Mouse (Mus musculus) megakaryocyte, adult 5-6 weeks (primary cell): ENCODE results near the gene Tesc. TPM values are rescaled to one million over a fixed set of nuclear protein-coding genes. Genes with fewer than 3 reads are reported as not detected.

Experiments
- ATAC-seq: 2 replicates; pipeline ENCODE4 v1.8.0; 2016; ENCODE audit warnings: mild to moderate bottlenecking, inconsistent platforms; ENCODE audit not compliant: poor library complexity, severe bottlenecking
- total RNA-seq, 2 experiments: library from RNA; stranded (forward) in 1 of 2; stranded (reverse) in 1 of 2; fragments of 153-499, 151-499 nt in 1 of 2; fragments of 221-1000, 200-1000 nt in 1 of 2; gene quantifications; 2 replicates each; pipeline versions ENCODE4 v1.2.3 to v1.2.4; 2015 to 2017

Gene Tesc
- total RNA-seq (2015) (1.8 and 4.2 TPM in 2 replicates), total RNA-seq (2017) (2.2 and 2.4 TPM in 2 replicates)

DNA sequence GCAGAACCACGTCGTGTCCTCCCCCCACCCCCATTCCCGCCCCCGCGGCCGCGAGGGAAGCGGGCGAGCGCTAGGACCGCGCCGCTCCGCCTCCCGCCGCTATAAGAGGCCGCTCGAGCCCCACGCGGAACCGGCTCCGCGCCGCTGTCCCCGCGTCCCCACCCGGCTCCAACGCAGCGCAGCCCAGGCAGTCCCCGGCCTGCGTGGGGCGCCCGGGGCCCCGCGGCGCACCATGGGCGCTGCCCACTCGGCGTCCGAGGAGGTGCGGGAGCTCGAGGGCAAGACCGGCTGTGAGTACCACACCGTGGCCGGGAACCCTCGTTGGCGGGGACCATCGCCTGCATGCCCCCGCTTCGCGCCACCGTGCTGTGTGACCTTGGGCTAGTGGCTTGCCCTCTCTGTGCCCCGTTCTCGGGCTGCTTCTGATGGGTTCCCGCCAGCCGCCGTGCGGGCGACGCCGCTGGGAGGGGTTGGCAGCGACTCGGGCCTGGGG, at the start of gene Tesc:
Gene Tesc, plus strand, starts transcription at position 46 of the 493 bp plus-strand sequence.
- ATAC-seq: peak; percentile 51

DNA sequence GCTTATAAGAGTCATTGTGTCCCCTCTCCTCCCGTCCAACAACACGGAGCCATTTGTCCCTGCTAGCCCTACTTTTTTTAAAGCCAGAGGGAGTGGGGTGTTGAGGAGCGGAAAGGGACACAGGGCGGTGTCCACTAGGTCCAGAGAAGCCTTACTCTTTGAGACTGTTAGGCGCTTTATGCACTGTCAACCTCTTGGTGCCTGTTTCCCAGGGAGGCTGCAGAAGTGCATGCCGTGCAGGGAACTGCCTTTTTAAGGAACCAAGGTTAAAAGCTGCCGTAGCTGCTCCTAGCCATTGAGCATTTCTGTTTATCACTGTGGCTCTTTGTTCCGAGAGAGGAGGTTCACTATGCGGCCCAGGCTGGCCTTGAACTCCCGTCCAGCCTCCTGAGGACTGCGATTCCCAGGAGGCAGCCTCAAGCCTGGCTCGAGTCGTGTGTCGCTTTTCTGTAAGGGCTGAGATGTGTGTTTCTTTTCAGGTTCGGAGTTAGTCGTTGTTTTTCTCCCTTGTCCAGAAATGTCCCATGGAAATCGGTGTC, 49.3 kb upstream of the Tesc start:
- ATAC-seq: peak; percentile 36

DNA sequence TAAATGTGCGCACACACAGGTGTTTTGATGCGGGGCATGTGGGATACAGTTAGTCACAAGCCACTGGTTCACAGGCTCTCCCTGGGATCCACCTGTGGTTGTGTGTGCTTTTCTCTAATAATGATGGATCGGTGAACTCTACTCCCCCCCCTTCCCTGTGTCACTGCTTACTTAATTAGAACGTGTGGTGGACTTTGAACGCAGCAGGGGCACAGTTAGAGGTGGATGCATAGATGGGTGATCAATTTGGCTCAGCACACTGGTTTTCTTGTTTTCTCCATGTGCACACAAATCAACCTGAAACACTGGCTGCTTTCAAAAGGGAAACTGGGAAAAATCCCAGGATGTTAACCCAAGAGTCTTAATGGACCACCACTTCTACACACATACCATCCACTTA, 48.5 kb upstream of the Tesc start:
- no peak for ATAC-seq

DNA sequence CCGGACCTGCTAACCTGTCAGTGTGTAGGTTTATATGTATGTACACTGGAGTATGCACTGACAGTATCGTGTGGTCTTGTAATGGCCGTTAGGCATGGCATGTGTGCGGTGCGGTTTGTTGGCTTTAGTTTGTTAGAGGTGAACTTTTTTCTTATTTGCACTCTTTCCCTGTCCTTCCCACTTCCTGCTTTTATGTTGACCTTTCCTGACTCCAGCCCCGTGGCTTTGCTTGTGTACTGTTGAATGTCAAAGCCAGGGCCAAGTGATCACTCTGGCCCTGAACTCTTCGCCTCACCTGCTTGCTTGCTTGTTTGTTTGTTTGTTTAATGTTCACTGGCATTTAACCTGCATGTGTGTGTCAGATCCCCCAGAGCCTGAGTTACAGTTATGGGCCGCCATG, 46.6 kb upstream of the Tesc start:
- no peak for ATAC-seq

DNA sequence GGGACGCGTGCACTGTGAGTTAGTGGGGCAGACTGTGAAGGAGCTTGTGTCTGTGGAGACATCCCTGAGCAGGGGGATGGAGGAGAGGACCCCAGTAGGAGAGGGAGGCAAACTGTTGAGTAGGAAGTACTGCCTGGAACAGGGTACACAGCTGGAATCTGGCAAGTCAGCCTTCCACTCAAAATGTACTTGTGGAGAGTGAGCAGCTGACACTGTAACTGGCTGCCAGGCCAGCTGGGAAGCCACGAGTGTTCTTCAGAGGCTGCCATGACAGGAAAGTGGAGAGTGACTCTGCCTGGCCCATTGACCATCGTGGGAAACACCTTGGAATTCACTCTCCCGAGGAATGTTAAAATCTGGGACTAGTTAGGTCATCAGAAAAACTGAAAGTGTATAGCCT, 45.6 kb upstream of the Tesc start:
- no peak for ATAC-seq

DNA sequence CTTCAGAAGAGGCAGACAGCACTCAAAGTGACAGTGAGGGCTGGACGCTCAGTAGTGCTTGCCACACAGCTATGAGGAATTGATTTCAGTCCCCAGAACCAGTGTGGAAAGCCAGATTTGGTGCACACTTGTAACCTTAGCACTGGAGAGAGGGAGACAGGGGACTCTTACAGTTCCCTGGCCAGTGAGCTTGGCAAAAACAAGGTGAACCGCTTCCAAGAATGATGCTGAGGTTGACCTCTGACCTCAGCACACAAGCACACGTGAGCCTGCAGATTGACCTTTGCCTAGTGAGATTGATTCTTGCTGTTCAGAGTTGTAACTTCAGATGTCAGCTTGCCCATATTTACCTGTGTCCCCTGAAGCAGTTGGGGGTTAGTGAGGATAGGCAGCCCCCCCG, 41.2 kb upstream of the Tesc start:
- no peak for ATAC-seq

DNA sequence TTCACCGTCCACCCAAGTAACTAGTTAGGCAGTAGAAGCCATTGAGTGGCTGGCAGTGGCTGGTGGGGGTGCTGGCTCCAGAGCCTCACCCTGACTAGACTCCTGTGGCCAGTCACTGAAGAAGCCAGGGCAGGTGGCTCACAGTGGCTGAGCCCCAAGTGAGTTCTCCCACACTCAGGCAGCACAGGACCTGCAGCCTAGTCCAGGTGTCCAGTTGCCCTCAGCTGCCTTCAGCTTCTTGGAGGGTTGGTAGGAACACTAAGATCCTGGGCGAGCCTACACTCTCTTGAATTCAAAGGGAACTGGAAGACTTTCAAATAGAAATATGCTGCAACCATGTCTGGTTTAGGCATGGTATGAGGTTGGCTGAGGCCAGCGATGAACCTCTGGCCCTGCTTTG, 39.7 kb upstream of the Tesc start:
- ATAC-seq: no peak

DNA sequence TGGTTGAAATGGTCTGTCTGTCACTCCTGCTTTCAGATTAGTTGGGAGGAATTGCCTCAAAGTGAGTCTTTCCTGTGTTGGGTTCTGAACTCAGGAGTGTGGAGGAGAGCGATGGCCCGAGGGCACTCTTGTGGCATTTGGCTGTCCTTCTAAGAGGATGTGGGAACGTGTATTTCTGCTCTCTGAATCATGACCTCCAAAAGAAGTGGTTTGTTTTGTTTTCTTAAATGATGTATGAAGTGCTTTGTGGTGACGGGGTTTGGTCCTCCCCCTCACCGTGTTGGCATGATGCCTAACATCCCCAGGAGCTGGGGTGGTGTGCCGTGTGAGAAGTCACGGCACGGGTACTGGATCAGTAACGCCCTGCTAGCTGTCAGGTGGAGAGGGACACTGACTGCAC, 39.2 kb upstream of the Tesc start:
- ATAC-seq: no peak

DNA sequence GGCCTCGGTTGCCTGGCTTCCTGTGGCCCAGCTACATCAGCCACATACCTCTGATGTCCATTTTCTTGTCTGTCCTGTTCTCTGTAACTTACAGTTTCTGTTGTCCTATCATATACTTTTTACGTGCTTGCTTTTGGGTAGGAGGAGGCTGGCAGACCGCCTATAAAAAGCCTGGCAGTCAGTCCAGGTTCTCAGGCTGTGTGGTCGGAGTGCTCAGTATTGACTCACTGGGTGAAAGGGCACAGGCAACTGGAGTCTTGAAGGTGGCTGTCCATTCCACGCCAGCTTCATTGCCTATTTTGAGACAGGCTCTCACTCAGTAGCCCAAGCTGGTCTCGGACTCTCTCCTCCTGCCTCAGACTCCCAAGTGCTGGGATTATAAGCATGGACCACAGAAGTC, 37.8 kb upstream of the Tesc start:
- no peak for ATAC-seq

DNA sequence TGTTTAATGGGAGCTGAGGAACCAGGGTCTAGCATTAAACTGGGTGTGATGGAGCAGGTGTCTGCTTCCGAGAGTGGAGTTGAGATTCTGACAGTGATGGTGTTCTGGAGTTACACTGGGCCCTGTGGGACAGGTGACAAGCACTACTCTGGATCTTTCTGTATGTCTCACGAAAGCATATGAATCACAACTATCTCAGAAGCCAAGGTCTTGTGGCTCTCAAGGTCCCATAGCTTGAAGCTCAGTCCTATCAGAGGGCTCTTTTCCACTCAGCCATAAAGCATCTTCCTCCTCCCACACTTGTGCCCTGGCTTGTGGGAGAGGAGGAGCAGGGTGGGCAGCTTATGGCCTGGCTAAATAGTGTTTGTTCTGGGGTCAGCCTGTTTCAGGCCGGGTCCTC, 36.6 kb upstream of the Tesc start:
- no peak for ATAC-seq

DNA sequence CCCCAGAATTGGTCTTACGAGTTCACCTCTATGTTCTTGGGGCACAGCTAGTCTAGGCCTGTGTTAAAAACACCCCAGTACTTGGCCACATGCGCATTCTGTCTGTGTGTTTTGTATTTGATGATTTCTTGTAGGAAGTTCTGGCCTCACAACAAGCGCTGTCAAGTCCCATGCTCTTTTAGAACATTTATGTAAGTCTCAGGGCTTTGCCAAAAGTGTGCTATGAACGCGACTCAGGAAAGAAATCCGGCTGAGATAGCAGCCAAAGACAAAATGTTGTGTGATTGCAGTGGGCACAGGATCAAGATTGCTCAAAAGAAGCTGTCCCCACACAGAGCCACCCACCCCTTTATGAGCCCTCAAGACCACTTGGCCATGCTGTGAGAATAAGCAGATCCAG, 34.0 kb upstream of the Tesc start:
- ATAC-seq: no peak

DNA sequence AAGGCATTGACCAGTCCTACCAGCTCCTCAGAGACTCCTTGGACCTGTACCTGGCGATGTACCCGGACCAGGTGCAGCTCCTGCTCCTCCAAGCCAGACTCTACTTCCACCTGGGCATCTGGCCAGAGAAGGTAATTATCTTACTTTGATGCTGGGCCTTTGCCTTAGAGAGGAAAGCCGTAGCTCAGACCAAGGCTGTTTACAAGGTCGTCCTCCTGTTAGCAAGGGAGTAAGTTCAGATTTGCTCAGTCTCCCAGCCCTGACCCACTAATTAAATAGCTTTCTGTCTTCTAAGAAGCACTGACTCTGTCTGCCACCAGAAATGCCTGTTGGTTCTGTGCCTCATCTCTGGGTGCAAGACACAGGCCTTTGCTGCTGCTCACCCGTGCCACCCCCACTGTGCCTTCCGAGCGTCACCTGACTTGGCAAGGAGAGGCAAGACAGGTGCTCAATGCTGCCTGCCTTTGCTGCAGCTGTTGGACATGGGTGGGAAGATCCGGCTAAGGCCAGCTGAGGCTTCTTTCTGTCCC, 32.1 kb upstream of the Tesc start:
- ATAC-seq: no peak

DNA sequence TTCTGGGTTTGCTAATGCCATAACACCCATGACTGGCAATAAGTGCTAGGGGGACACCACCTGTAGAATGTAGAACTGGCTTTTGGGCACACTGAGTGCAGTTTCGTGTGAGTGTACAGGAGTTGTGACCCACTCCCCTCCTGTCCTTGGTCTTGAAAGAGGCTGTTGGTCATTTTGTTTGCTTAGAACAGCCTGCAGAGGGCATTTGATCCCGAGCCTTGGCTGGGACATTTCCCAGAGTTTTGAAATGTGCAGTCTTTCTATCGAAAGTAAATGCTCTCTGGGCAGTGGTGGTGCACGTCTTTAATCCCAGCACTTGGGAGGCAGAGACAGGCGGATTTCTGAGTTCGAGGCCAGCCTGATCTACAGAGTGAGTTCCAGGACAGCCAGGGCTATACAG, 31.6 kb upstream of the Tesc start:
- ATAC-seq: no peak

DNA sequence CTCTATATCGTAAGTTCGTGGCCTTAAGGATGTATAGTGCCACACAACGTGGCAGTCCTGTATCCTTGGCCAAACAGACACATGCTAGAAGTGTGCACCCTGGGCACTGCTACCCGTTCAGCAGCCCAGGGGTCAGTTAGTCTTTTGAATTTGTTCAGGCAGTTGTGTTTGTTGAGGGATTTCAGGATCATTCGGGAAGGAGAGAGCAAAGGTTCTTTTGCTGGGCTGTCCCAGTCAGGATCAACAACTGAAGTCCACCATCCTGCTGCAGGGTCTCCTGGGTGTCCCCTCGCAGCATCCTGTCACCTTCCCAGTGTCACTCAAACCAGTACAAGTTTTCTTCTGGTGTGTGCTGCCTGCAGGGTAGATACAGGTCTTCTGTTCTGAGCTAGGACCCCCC, 31.0 kb upstream of the Tesc start:
- ATAC-seq: no peak

DNA sequence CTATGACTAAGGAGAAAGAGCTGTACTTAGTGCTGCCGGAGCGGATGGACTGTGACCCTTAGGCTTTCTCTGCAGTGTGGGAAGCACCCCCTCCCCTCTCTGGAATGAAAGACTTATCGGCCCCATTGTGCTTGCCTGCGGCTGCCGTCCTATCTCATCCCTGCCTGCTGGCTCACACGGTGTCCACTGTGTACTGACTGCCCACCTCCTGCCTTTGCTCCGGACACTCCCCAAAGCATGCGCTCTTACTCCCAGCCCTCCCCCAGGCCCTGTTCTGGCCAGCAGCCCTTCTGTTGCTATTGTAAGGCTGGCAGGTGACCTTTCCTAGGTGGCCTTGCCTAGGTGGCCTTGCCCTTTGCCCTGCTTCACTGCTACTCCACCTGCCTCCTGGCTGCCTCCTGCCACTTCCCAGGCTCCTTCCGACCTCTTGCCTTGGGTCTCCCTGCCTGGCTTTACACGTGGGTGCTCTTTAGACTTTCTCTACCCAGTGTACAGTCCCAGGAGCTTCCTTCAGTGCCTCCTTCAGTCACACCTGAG, 30.0 kb upstream of the Tesc start:
- no peak for ATAC-seq

DNA sequence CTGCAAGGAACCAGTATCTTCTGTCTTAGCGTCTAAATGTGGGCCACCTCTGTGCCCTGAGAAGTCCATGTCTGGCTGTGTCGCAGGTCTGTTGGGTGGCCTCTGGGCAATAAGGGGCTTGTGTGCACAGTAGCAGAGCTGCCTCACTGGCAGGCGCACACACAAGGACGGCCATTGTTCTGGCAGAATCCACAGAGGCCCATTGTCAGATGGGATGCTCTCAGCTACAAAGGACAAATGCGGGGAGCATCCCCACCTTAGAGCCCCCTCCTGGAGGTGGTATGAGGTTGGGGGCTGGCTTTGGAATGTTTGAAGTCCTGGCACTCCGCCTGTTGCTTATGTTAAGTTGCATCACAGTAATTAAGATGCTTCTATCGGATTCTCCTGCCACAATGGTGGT, 28.5 kb upstream of the Tesc start:
- ATAC-seq: no peak

DNA sequence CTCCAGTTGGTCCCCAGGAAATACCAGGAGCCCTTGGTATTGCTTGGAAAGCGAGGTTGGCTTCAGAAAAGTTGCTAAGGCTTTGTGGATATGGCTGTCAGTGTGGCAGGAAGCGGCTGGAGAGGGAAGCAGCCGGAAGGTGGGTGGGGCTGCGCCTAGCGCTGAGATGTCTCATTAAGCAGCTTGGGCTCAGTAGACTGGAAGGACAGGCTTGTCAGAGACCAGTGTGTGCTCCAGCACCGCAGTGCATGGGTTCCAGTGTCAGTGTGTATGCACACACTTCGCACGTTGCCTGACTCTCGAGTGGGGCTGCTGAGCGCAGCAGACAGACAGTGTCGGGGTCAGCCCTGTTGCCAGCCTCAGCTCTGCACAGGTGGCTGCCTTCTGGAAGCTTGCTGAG, 28.0 kb upstream of the Tesc start:
- no peak for ATAC-seq

DNA sequence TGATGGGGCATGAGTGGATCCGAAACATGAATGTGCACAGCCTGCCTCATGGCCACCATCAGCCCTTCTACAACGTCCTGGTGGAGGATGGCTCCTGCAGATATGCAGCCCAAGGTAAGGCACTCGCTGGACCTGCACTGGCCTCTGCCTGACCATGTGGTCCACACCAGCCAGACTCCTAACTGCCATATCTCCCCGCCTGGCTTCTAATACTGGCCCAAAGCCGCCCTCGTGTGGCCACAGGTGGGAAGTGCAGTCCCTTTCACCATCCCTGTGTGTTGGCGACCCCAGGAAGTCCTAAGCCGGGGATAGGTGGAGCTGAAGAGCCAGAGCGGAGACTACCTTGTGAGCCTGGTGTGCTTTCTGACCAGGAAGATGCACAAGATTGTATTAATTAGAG, 25.5 kb upstream of the Tesc start:
- peak; percentile 71 for ATAC-seq

DNA sequence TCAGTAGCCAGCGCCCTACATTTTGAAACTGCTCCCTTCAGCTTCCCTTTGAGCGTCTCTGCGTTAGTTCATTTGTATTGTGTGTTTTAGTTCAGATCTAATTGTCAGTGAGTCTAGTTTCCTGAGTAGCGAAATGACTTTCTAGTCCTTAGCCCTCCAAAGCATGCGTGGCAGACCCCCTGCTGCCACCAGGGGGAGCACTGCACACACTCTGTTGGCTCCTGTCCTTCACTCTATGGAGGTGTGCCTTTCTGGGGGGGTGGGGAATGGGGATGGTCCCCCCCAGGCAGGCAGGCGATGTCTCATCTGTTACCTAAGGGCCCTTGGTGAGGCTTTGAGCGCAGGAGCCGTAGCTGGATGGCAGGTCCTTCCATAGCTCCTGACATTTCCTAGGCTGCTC, 22.9 kb upstream of the Tesc start:
- peak; percentile 69 for ATAC-seq

DNA sequence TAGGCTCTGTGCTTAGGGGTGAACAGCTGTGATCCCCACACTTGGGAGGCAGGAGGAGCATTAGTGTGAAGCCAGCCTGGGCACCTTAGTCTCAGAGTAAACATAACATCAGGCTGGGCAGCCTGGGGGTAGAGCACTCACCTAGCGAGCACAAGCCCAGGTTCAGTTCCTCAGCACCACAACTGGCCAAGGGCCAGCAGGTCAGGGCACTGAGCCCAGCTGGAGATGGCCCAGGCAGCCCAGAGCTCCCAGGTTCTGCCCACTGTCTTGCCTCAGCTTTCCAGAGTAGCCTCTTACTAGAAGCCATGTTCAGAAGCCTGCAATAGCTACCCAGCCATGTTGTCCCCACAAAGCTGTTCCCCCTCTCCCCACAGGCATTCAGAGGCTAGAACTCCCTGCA, 21.8 kb upstream of the Tesc start:
- no peak for ATAC-seq

DNA sequence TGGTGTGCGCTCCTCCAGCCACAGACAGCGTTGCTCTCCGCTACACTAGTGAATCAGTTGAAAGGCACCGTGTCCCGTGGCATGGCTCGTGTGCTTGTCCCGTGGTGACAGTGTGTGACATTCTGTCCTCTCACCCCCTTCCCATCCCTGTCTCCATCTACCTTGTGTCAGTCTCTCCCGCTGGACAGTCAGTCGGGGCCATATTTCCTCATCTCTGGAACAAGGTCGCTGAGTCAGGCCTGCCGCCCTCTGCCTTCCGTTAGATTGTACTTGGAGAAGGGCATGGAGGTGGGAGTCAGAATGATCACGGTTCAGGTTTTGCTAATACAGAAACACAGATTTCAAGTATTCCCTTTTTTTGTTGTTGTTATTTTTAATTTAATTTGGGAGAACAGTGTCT, 19.2 kb upstream of the Tesc start:
- no peak for ATAC-seq

DNA sequence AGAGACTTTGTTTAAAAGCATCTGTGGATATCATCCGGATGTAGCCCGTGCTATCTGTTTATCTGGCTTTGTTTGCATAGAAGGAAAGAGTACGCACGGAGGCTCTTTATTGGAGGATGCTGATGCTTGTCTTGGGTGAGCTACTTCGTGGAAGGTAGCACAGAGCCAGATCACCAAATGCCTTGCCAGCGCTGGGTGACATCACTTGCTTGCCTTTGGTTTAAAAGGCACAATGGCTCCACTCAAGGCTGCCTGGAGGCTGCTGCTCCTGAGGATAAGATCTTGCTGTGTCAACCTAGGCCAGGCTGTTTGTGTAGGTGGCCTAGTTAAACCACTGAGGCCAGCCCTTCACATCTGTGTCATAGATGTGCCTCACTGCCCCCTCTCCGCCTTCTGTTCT, 16.7 kb upstream of the Tesc start:
- ATAC-seq: no peak

DNA sequence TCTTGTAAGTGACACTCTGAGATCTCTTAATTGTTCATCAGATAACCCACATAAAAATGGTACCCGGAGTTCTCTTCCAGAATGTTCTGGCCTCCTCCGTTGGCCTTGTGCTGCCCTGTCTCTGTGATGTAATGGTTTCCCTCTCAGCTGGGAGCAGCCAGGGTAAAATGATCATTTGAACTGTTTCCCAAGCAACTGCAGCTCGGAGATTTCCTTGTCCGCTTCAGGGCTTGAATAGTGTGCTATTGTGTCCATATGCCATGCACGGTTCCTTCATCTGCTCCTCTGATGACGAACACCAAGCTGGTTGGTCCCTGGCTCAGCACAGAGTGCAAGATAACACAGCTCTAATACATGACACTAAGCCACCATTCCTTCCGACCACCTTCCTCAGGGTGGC, 15.7 kb upstream of the Tesc start:
- no peak for ATAC-seq
